Mouse (Mus musculus) liver, adult 2 months (tissue): Measurements from ENCODE around the gene Mllt10. TPM values are rescaled to one million over a fixed set of nuclear protein-coding genes. Genes with fewer than 3 reads are reported as not detected.
A peak's percentile ranks its signal among the peaks of the same experiment; 100 is the strongest.

Source experiments
- DNase-seq: peaks from one replicate; pipeline ENCODE4 v3.0.0-alpha.2; 2011; ENCODE audit warnings: low read depth, low spot score; ENCODE audit errors: extremely low read depth
- H3K27ac ChIP-seq: fragments of 200-500 bp; replicated peaks from 2 replicates; pipeline ENCODE4 v1.5.1; 2012; ENCODE audit warnings: low read depth, mild to moderate bottlenecking, control low read depth, inconsistent platforms, low read length; ENCODE audit not compliant: insufficient read depth
- H3K27me3 ChIP-seq: fragments of 200-500 bp; 2 replicates; pipeline ENCODE4 v1.6.1; 2012; ENCODE audit warnings: mild to moderate bottlenecking, moderate library complexity, low read length, inconsistent platforms; ENCODE audit not compliant: control insufficient read depth, insufficient read depth
- H3K36me3 ChIP-seq: fragments of 200-500 bp; 2 replicates; pipeline ENCODE4 v1.6.1; 2012; ENCODE audit warnings: low read length, inconsistent platforms; ENCODE audit not compliant: control insufficient read depth, insufficient read depth
- H3K4me1 ChIP-seq: fragments of 200-500 bp; 2 replicates; pipeline ENCODE4 v1.6.1; 2011; ENCODE audit warnings: low read length; ENCODE audit not compliant: control insufficient read depth, insufficient read depth
- H3K4me3 ChIP-seq: fragments of 200-500 bp; 2 replicates; pipeline ENCODE4 v1.5.1; 2011; ENCODE audit warnings: low read depth, mild to moderate bottlenecking, control low read depth, low read length, moderate library complexity; ENCODE audit not compliant: insufficient read depth
- H3K79me2 ChIP-seq: fragments of 200-500 bp; 2 replicates; pipeline ENCODE4 v1.6.1; 2012; ENCODE audit warnings: inconsistent platforms, mild to moderate bottlenecking, low read length, moderate library complexity; ENCODE audit not compliant: control insufficient read depth, insufficient read depth
- H3K9ac ChIP-seq: fragments of 200-500 bp; 2 replicates; pipeline ENCODE4 v1.6.1; 2012; ENCODE audit warnings: low read depth, mild to moderate bottlenecking, control low read depth, inconsistent platforms, low read length
- CTCF ChIP-seq: fragments of 200-500 bp; IDR thresholded peaks from 2 replicates; pipeline ENCODE4 v1.5.1; 2011; ENCODE audit warnings: low read depth, low read length, control low read depth
- POLR2A ChIP-seq: fragments of 200-500 bp; IDR thresholded peaks from 2 replicates; pipeline ENCODE4 v1.6.1; 2011; ENCODE audit warnings: low read length, control low read depth; ENCODE audit not compliant: insufficient read depth; ENCODE audit errors: extremely low read depth
- WGBS: fragments of 180-500 bp; shearing (Covaris S2); methylation state at CpG from one replicate; pipeline ENCODE4 v1.1.7; 2018; 5-methylcytosine and 5-hydroxymethylcytosine counted together
- polyA plus RNA-seq: library from polyadenylated mRNA; depleted of rRNA; stranded (reverse); fragments of >200 nt; gene quantifications from 2 replicates; pipeline ENCODE4 v1.2.3, GENCODE M21; 2012
- total RNA-seq: library from RNA; depleted of rRNA; stranded (reverse); fragments of >200 nt; gene quantifications from 2 replicates; pipeline ENCODE4 v1.2.3, GENCODE M21; 2014

The Mllt10 gene
- total and polyA plus RNA-seq, 2 experiments, result 16.7 to 18.0 TPM

DNA sequence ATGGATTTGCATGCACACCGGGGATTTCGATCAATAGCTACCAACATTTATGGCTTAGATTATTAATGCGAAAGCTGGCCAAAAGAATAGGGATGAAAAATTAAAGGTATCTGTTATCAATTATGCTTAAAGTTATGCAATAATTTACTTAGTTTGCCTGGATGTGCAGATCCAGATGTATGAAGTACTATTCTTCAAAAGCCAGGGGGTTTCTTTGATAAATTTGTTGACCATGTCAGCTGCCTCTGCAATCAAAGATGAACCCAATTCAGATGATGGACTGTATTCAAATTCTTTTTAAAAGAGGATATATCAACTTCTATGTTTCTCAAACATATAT is 3.2 kb upstream of the Mllt10 start:
- H3K27ac ChIP-seq, result no peak overlapping the region
- H3K27me3 ChIP-seq, result no peaks in the 10 kb centered on the region
- no peaks in the 10 kb centered on the region for H3K36me3 ChIP-seq
- WGBS, result 99% methylated on average over 3 of the region's 3 CpGs
- no peak overlapping the region for H3K9ac ChIP-seq
- TF ChIP-seq POLR2A (no peak), CTCF (no peak)
- H3K4me3 ChIP-seq, result no peak overlapping the region
- no peak for DNase-seq
- no peaks in the 10 kb centered on the region for H3K79me2 ChIP-seq
- peaks cover 10% of the 10 kb centered on the region; the same call in 1 of the 2 replicates for H3K4me1 ChIP-seq

DNA sequence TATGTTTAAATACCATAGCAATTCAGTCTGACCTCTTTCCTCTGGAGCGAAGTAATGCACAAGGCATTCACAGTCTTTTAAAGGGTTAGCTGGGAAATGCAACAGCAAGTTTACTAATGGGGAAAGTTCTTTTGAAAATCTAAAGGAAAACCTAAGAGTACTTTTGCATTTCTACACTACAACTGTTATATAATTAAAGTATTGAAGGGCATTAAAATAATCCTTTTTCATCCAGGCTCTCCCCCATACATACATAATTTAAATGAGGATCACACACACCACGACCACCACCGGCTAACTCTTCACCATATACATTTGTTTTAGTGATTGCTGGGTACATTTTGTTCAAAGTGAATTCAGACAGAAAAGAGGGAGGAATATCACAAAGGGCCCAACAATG is 2.5 kb upstream of the Mllt10 start:
- Histone ChIP-seq H3K27ac (no peak overlapping the region), H3K9ac (no peak overlapping the region), H3K79me2 (no peaks in the 10 kb centered on the region), H3K27me3 (no peaks in the 10 kb centered on the region), H3K4me3 (no peak overlapping the region), H3K4me1 (peaks cover 10% of the 10 kb centered on the region; the same call in 1 of the 2 replicates), H3K36me3 (no peaks in the 10 kb centered on the region)
- DNase-seq, result no peak
- WGBS, result 93% methylated on average over 3 of the region's 3 CpGs
- TF ChIP-seq POLR2A, result no peak
- TF ChIP-seq CTCF, result no peak

DNA sequence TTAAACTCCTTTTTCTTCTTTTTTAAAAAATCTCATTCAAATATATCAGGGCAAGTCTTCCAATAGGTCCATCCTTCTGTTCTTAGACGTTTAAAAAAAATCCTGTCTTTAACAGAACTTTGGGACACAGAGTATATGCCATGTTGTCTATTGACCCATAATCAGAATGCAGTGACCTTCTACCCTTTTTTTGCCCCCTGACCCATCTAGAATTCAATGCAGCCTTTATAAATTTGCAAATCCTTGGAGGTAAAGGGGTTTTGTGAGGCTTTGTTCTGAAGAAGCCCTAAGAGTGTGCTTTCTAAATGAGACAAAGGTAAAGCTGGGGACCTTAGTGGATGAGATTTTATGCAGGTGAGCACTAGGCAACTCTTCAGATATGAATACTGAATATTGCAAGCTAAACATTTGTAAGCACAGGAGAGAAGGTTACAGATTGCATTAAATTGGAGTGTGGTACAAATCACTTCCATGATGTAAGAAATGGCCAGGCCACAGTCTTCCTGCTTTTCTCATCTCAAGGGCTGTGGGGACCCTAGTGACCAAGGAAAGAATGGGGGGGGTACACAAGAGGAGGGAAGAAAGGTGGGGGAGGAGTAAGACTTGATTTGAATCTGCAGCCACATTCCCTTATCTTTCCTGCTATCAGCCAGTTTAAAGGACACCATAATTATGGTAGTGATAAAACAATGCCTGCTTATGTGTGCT is 1.6 kb upstream of the Mllt10 start:
- H3K9ac ChIP-seq, result no peak overlapping the region
- TF ChIP-seq POLR2A (no peak), CTCF (no peak)
- peaks cover 10% of the 10 kb centered on the region; the same call in 1 of the 2 replicates for H3K4me1 ChIP-seq
- H3K4me3 ChIP-seq, result no peak overlapping the region
- no peak overlapping the region for H3K27ac ChIP-seq
- no peak for DNase-seq
- no peaks in the 10 kb centered on the region for H3K27me3 ChIP-seq
- 83% methylated on average over 1 of the region's 1 CpGs for WGBS
- no peaks in the 10 kb centered on the region for H3K79me2 ChIP-seq
- no peaks in the 10 kb centered on the region for H3K36me3 ChIP-seq

DNA sequence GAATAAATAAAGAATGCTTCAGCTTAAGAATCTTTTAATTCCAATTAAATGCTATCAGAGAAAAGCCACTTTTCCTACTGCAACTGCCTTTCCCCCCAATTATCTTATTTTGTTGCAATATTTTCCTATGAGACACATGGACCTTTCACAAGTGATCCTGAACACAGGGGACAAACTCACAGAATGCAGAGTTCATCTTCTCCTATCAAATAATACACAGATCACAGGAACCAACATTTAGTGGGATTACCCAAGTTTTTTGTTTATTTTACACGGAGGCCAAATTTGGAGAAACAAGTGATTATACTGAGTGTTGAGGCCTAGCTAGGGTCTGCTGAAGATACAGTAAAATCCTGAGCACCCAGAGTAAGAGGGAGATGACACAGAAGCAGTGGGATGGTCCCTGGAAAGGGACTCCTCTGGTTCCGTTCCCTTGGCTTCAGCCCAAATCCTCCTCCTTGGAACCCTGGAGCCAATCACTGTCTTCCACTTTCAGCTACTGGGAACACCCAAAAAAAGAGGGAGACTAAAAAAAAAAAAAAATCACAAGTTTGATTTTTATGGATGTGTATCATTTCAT is 996 bp upstream of the Mllt10 start:
- 0 out of 2 replicates have a peak overlapping the region, but pooled peaks have one; percentile 37 for H3K27ac ChIP-seq
- H3K9ac ChIP-seq, result no peak overlapping the region
- H3K4me1 ChIP-seq, result peaks cover 10% of the 10 kb centered on the region; the same call in 1 of the 2 replicates
- 35% methylated on average over 2 of the region's 2 CpGs for WGBS
- no peak overlapping the region for H3K4me3 ChIP-seq
- no peaks in the 10 kb centered on the region for H3K36me3 ChIP-seq
- no peaks in the 10 kb centered on the region for H3K79me2 ChIP-seq
- TF ChIP-seq CTCF (no peak), POLR2A (no peak)
- no peaks in the 10 kb centered on the region for H3K27me3 ChIP-seq
- peak; percentile 54 for DNase-seq

DNA sequence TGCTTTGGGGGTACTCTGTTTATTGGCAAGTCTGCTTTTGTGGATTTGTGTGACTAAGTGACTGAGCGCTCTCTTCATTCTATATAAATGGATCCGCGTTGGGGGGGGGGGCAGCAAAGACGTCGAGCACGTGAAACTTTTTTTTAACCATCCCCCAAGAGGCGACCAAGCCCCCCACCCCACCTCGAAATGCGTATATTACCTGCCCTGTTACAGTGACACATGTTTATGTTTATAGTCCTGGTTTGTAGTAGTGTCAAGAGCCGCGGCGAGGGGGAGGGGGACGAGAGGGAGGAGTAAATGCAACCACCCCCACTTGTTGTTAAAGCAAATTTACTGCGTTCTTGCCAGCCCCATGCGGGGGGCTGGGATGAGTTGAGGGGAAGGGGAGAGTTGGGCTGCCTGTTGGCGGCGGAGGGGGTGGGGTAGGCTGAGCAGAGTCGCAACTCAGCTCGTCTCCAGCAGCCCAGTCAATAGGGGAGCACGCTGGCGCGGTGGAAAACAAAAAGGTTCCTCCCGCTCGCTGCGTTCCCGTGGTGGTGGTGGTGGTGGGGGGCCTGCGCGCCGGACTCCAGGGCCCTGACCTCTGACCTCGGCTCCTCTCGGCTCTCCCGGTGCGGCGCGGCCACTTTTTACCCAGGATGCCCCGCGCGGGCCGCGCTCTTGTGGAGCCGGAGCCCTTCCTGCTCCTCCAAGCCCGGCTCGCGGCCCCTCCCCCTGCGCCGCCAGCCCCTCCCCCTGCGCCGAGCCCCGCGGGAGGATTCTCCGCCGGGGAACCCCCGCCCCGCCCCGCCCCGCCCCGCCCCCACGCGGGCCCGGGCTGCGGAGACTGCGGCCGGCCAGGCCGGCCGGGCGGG is 1.1 kb downstream of the Mllt10 start:
- no peaks in the 10 kb centered on the region for H3K27me3 ChIP-seq
- H3K4me3 ChIP-seq, result peak overlapping the region; percentile 99
- H3K27ac ChIP-seq, result peak overlapping the region; percentile 98
- H3K79me2 ChIP-seq, result no peaks in the 10 kb centered on the region
- under 1% methylated on average over 41 of the region's 66 CpGs for WGBS
- TF ChIP-seq CTCF, result no peak
- peak; percentile 62; the same call in 1 of the 2 replicates for TF ChIP-seq POLR2A
- H3K9ac ChIP-seq, result peak overlapping the region; percentile 99
- DNase-seq, result peak; percentile 78
- H3K36me3 ChIP-seq, result no peaks in the 10 kb centered on the region
- peaks cover 7% of the 10 kb centered on the region; the same call in 1 of the 2 replicates for H3K4me1 ChIP-seq
